Mouse (Mus musculus): ENCODE data around the gene Supt20. TPM values are rescaled to one million over a fixed set of nuclear protein-coding genes. Genes with fewer than 3 reads are reported as not detected.
"Not testable (repeated sequence)": the region's sequence is repeated elsewhere in the genome, so short reads cannot be mapped to it uniquely, and the experiment has no call there.

Gene Supt20
- polyA plus RNA-seq, 1 experiment = 27.7 TPM

- WGBS = 59% methylated on average over 11 of the region's 11 CpGs
- peak; percentile 37 for DNase-seq (ENCODE audit: low read depth, low spot score)
These were observed 49.4 kb downstream of the Supt20 start for GRCm38 (mm10) chr3:54741965-54742364.

GRCm38 (mm10) chr3:54745799-54746198, 53.2 kb downstream of the Supt20 start:
- DNase-seq (ENCODE audit: low read depth, low spot score) = no peak

GRCm38 (mm10) chr3:54753411-54753810, 60.8 kb downstream of the Supt20 start:
- no peak for DNase-seq (ENCODE audit: low read depth, low spot score)
- WGBS = 81% methylated on average over 4 of the region's 4 CpGs

More at GRCm38 (mm10) chr3:54745799-54746198, 53.2 kb downstream of the Supt20 start:
- 56% methylated on average over 5 of the region's 5 CpGs for WGBS

GRCm38 (mm10) chr3:54755145-54756041, 62.8 kb downstream of the Supt20 start, which contains the start of gene Smad9:
TSS of gene Smad9 (plus strand) at chr3:54755582.
- DNase-seq (ENCODE audit: low read depth, low spot score) = no peak
- under 1% methylated on average over 66 of the region's 66 CpGs for WGBS

- 3% methylated on average over 11 of the region's 11 CpGs for WGBS
- DNase-seq (ENCODE audit: low read depth, low spot score) = no peak
These were observed 63.5 kb downstream of the Supt20 start for GRCm38 (mm10) chr3:54756058-54756457.

GRCm38 (mm10) chr3:54757446-54757845, 64.8 kb downstream of the Supt20 start:
- 40% methylated on average over 8 of the region's 8 CpGs for WGBS
- no peak for DNase-seq (ENCODE audit: low read depth, low spot score)

- WGBS = 79% methylated on average over 9 of the region's 9 CpGs
- no peak for DNase-seq (ENCODE audit: low read depth, low spot score)
These were observed 66.6 kb downstream of the Supt20 start for GRCm38 (mm10) chr3:54759211-54759610.

GRCm38 (mm10) chr3:54760321-54761115, 67.9 kb downstream of the Supt20 start:
- no peak for DNase-seq (ENCODE audit: low read depth, low spot score)
- 75% methylated on average over 15 of the region's 15 CpGs for WGBS

GRCm38 (mm10) chr3:54761258-54761657, 68.7 kb downstream of the Supt20 start:
- WGBS = 71% methylated on average over 1 of the region's 1 CpGs
- DNase-seq (ENCODE audit: low read depth, low spot score) = no peak

GRCm38 (mm10) chr3:54764418-54764817, 71.8 kb downstream of the Supt20 start:
- DNase-seq (ENCODE audit: low read depth, low spot score) = no peak
- WGBS = 75% methylated on average over 18 of the region's 18 CpGs

GRCm38 (mm10) chr3:54765521-54765920, 72.9 kb downstream of the Supt20 start:
- not testable (repeated sequence) for DNase-seq (ENCODE audit: low read depth, low spot score)
- 89% methylated on average over 6 of the region's 6 CpGs for WGBS

- DNase-seq (ENCODE audit: low read depth, low spot score) = no peak
- WGBS = 73% methylated on average over 14 of the region's 14 CpGs
These were observed 73.4 kb downstream of the Supt20 start for GRCm38 (mm10) chr3:54766034-54766433.

GRCm38 (mm10) chr3:54766811-54767210, 74.2 kb downstream of the Supt20 start:
- WGBS = 64% methylated on average over 5 of the region's 5 CpGs
- DNase-seq (ENCODE audit: low read depth, low spot score) = no peak

GRCm38 (mm10) chr3:54768592-54768991, 76.0 kb downstream of the Supt20 start:
- 85% methylated on average over 8 of the region's 8 CpGs for WGBS
- no peak for DNase-seq (ENCODE audit: low read depth, low spot score)

- WGBS = 76% methylated on average over 17 of the region's 17 CpGs
- no peak for DNase-seq (ENCODE audit: low read depth, low spot score)
These were observed 77.0 kb downstream of the Supt20 start for GRCm38 (mm10) chr3:54769349-54770275.

- WGBS = 82% methylated on average over 6 of the region's 6 CpGs
- DNase-seq (ENCODE audit: low read depth, low spot score) = no peak
These were observed 81.0 kb downstream of the Supt20 start for GRCm38 (mm10) chr3:54773613-54774012.

- whole genome bisulfite sequencing = 76% methylated on average over 7 of the region's 7 CpGs
- DNase-seq (ENCODE audit: low read depth, low spot score) = no peak
These were observed 83.5 kb downstream of the Supt20 start for GRCm38 (mm10) chr3:54775989-54776631.

Data from large intestine, adult 2 months (tissue).